Mouse (Mus musculus) lung, adult 2 months (tissue): ENCODE measurements around the gene Plscr5.

Experiments used
- CTCF ChIP-seq: fragments of 200-500 bp; IDR thresholded peaks from 2 replicates; pipeline ENCODE4 v1.5.1; 2011; ENCODE audit warnings: mild to moderate bottlenecking, low read length, control low read depth; ENCODE audit not compliant: insufficient read depth
- POLR2A ChIP-seq: fragments of 200-500 bp; IDR thresholded peaks from 2 replicates; pipeline ENCODE4 v1.6.1; 2011; ENCODE audit warnings: low read depth, mild to moderate bottlenecking, control low read depth, low read length, borderline replicate concordance; ENCODE audit errors: extremely low read depth

GRCm38 (mm10) chr9:92226795-92227194 is 34.1 kb downstream of the Plscr5 start:
- no peak for TF ChIP-seq CTCF
- no peak for TF ChIP-seq POLR2A
